Mouse (Mus musculus): ENCODE results near the gene Fbxo41. TPM values are rescaled to one million over a fixed set of nuclear protein-coding genes. Genes with fewer than 3 reads are reported as not detected.

Gene Fbxo41
- polyA plus RNA-seq, 1 experiment from 2014 or later = 0.09 TPM

GRCm38 (mm10) chr6:85500416-85500815, 2.4 kb downstream of the Fbxo41 start:
- no peak for TF ChIP-seq CTCF (IDR thresholded peaks at IDR 0.05; ENCODE audit: low read depth)

GRCm38 (mm10) chr6:85498147-85498546, 4.6 kb downstream of the Fbxo41 start:
- H3K27ac ChIP-seq (ENCODE audit: low read depth, low read length) = no peak overlapping the region

More at GRCm38 (mm10) chr6:85500416-85500815, 2.4 kb downstream of the Fbxo41 start:
- H3K4me3 ChIP-seq (ENCODE audit: low read depth, low read length) = no peak overlapping the region
- no peak overlapping the region for H3K27ac ChIP-seq (ENCODE audit: low read depth, low read length)
- ATAC-seq = no peak
- H3K9ac ChIP-seq (ENCODE audit: low read depth, low read length) = no peak overlapping the region
- no peaks in the 10 kb centered on the region for H3K4me1 ChIP-seq (replicated peaks; ENCODE audit: control insufficient read depth, insufficient read depth, low read length)
- 61% methylated on average over 1 of the region's 1 CpGs for WGBS
- no peak overlapping the region for H3K4me2 ChIP-seq (replicated peaks; ENCODE audit: low read depth)
- peaks cover 14% of the 10 kb centered on the region; the same call in 1 of the 2 replicates for H3K27me3 ChIP-seq (replicated peaks; ENCODE audit: control insufficient read depth, insufficient read depth, low read length)
- H3K36me3 ChIP-seq (ENCODE audit: control insufficient read depth, insufficient read depth) = no peaks in the 10 kb centered on the region
- no peaks in the 10 kb centered on the region for H3K9me3 ChIP-seq (ENCODE audit: control insufficient read depth)

GRCm38 (mm10) chr6:85496976-85497375, 5.8 kb downstream of the Fbxo41 start:
- Histone ChIP-seq H3K4me2 (replicated peaks; ENCODE audit: low read depth) (no peak overlapping the region), H3K27me3 (replicated peaks; ENCODE audit: control insufficient read depth, insufficient read depth, low read length) (peaks cover 1% of the 10 kb centered on the region; the same call in 1 of the 2 replicates), H3K36me3 (ENCODE audit: control insufficient read depth, insufficient read depth) (no peaks in the 10 kb centered on the region), H3K27ac (ENCODE audit: low read depth, low read length) (no peak overlapping the region), H3K4me3 (ENCODE audit: low read depth, low read length) (no peak overlapping the region), H3K9ac (ENCODE audit: low read depth, low read length) (no peak overlapping the region), H3K9me3 (ENCODE audit: control insufficient read depth) (no peaks in the 10 kb centered on the region), H3K4me1 (replicated peaks; ENCODE audit: control insufficient read depth, insufficient read depth, low read length) (no peaks in the 10 kb centered on the region)
- TF ChIP-seq CTCF (IDR thresholded peaks at IDR 0.05; ENCODE audit: low read depth) = no peak
- ATAC-seq = no peak

More at GRCm38 (mm10) chr6:85498147-85498546, 4.6 kb downstream of the Fbxo41 start:
- no peak overlapping the region for H3K9ac ChIP-seq (ENCODE audit: low read depth, low read length)
- H3K27me3 ChIP-seq (replicated peaks; ENCODE audit: control insufficient read depth, insufficient read depth, low read length) = peaks cover 12% of the 10 kb centered on the region; the same call in 1 of the 2 replicates
- no peak for ATAC-seq
- no peaks in the 10 kb centered on the region for H3K9me3 ChIP-seq (ENCODE audit: control insufficient read depth)
- H3K4me1 ChIP-seq (replicated peaks; ENCODE audit: control insufficient read depth, insufficient read depth, low read length) = no peaks in the 10 kb centered on the region
- no peak overlapping the region for H3K4me2 ChIP-seq (replicated peaks; ENCODE audit: low read depth)
- no peaks in the 10 kb centered on the region for H3K36me3 ChIP-seq (ENCODE audit: control insufficient read depth, insufficient read depth)
- no peak overlapping the region for H3K4me3 ChIP-seq (ENCODE audit: low read depth, low read length)
- no peak for TF ChIP-seq CTCF (IDR thresholded peaks at IDR 0.05; ENCODE audit: low read depth)
- WGBS = 59% methylated on average over 9 of the region's 9 CpGs

- Histone ChIP-seq H3K9ac (ENCODE audit: low read depth, low read length) (no peak overlapping the region), H3K36me3 (ENCODE audit: control insufficient read depth, insufficient read depth) (no peaks in the 10 kb centered on the region), H3K4me2 (replicated peaks; ENCODE audit: low read depth) (no peak overlapping the region), H3K9me3 (ENCODE audit: control insufficient read depth) (no peaks in the 10 kb centered on the region), H3K4me3 (ENCODE audit: low read depth, low read length) (no peak overlapping the region), H3K4me1 (replicated peaks; ENCODE audit: control insufficient read depth, insufficient read depth, low read length) (no peaks in the 10 kb centered on the region), H3K27ac (ENCODE audit: low read depth, low read length) (no peak overlapping the region), H3K27me3 (replicated peaks; ENCODE audit: control insufficient read depth, insufficient read depth, low read length) (no peaks in the 10 kb centered on the region)
- no peak for TF ChIP-seq CTCF (IDR thresholded peaks at IDR 0.05; ENCODE audit: low read depth)
- ATAC-seq = no peak
- WGBS = 86% methylated on average over 3 of the region's 3 CpGs
Observed at GRCm38 (mm10) chr6:85491606-85492005, 11.2 kb downstream of the Fbxo41 start.

- Histone ChIP-seq H3K27ac (ENCODE audit: low read depth, low read length) (no peak overlapping the region), H3K9ac (ENCODE audit: low read depth, low read length) (no peak overlapping the region), H3K4me3 (ENCODE audit: low read depth, low read length) (no peak overlapping the region), H3K27me3 (replicated peaks; ENCODE audit: control insufficient read depth, insufficient read depth, low read length) (peaks cover 10% of the 10 kb centered on the region; the same call in 1 of the 2 replicates), H3K4me1 (replicated peaks; ENCODE audit: control insufficient read depth, insufficient read depth, low read length) (no peaks in the 10 kb centered on the region), H3K36me3 (ENCODE audit: control insufficient read depth, insufficient read depth) (no peaks in the 10 kb centered on the region), H3K4me2 (replicated peaks; ENCODE audit: low read depth) (no peak overlapping the region), H3K9me3 (ENCODE audit: control insufficient read depth) (no peaks in the 10 kb centered on the region)
- no peak for ATAC-seq
- TF ChIP-seq CTCF (IDR thresholded peaks at IDR 0.05; ENCODE audit: low read depth) = no peak
- 92% methylated on average over 4 of the region's 4 CpGs for WGBS
Observed at GRCm38 (mm10) chr6:85490252-85490651, 12.5 kb downstream of the Fbxo41 start.

GRCm38 (mm10) chr6:85489717-85490116, 13.1 kb downstream of the Fbxo41 start:
- no peak for ATAC-seq
- Histone ChIP-seq H3K9me3 (ENCODE audit: control insufficient read depth) (no peaks in the 10 kb centered on the region), H3K27ac (ENCODE audit: low read depth, low read length) (no peak overlapping the region), H3K9ac (ENCODE audit: low read depth, low read length) (no peak overlapping the region), H3K4me3 (ENCODE audit: low read depth, low read length) (no peak overlapping the region), H3K4me1 (replicated peaks; ENCODE audit: control insufficient read depth, insufficient read depth, low read length) (no peaks in the 10 kb centered on the region), H3K36me3 (ENCODE audit: control insufficient read depth, insufficient read depth) (no peaks in the 10 kb centered on the region), H3K27me3 (replicated peaks; ENCODE audit: control insufficient read depth, insufficient read depth, low read length) (peaks cover 16% of the 10 kb centered on the region), H3K4me2 (replicated peaks; ENCODE audit: low read depth) (no peak overlapping the region)
- no peak for TF ChIP-seq CTCF (IDR thresholded peaks at IDR 0.05; ENCODE audit: low read depth)
- 36% methylated on average over 3 of the region's 3 CpGs for WGBS

- Histone ChIP-seq H3K27ac (ENCODE audit: low read depth, low read length) (no peak overlapping the region), H3K4me1 (replicated peaks; ENCODE audit: control insufficient read depth, insufficient read depth, low read length) (no peaks in the 10 kb centered on the region), H3K9ac (ENCODE audit: low read depth, low read length) (no peak overlapping the region), H3K27me3 (replicated peaks; ENCODE audit: control insufficient read depth, insufficient read depth, low read length) (peaks cover 28% of the 10 kb centered on the region), H3K36me3 (ENCODE audit: control insufficient read depth, insufficient read depth) (no peaks in the 10 kb centered on the region), H3K9me3 (ENCODE audit: control insufficient read depth) (no peaks in the 10 kb centered on the region), H3K4me2 (replicated peaks; ENCODE audit: low read depth) (no peak overlapping the region), H3K4me3 (ENCODE audit: low read depth, low read length) (no peak overlapping the region)
- WGBS = 81% methylated on average over 4 of the region's 4 CpGs
- no peak for TF ChIP-seq CTCF (IDR thresholded peaks at IDR 0.05; ENCODE audit: low read depth)
- no peak for ATAC-seq
Observed at GRCm38 (mm10) chr6:85488510-85488909, 14.3 kb downstream of the Fbxo41 start.

All from intestine, postnatal 0 days (tissue).